Mouse (Mus musculus): ENCODE measurements around the gene Smg1. TPM values are rescaled to one million over a fixed set of nuclear protein-coding genes. Genes with fewer than 3 reads are reported as not detected.

Smg1 gene
- 10.7 and 11.3 TPM in 2 replicates for polyA plus RNA-seq (2015; fragmentation: Nextera tagmentation; extraction: Ambion mirVana)

DNA sequence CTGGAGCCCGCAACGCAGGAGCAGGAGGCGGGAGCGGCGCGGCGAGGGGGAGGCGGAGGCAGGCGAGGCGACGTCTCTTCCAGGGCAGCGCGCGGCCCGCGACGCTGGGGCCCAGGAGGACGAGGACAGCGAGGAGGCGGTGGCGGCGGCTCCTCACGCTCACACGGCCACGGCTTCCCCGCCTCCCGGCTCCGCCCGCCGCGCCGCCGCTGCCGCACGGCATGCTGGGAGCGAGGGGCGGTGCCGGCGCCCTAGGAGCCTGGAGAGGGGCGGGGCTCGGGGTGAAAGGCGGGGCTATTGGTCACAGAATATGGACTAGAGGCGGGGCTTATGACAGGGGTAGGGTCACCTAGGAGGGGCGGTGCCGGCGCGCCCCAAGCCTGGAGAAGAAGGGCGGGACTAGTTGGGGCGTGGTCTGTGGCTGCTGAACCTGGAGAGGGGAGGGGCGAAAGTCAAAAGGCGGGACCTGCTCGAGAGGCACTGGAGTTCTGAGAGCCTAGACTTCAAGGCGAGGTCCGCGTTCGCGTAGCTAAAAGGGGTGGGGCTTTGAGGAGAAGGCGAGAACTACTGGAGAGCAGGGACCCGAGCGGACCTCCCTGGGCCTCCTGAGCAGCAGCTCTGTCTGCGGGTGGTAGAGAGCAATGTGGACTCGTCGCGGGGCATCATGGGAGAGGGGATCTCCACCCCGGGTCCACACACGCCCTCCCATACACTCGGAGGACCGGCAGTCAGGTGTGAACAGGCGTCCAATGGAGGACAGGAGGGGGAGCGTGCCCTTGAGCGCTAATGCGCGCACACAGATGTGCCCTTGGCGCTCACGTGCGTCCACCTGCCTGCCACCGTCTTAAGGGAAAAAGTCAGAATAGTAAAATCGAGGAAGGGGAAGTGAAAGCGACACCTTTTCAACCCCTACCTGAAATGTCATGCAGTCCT is at the start of gene Smg1:
Smg1 (minus strand) TSS at position 218 of the 933 bp plus-strand sequence.
- Histone ChIP-seq H3K27me3 (ENCODE audit: insufficient read depth, low read length) (no peaks in the 10 kb centered on the region), H3K36me3 (ENCODE audit: insufficient read depth, low read length) (no peaks in the 10 kb centered on the region), H3K9ac (ENCODE audit: low read depth, low read length) (peak within 1 kb of the TSS; percentile 94), H3K4me1 (replicated peaks; ENCODE audit: insufficient read depth, low read length) (peaks cover 6% of the 10 kb centered on the region; the same call in 1 of the 2 replicates), H3K27ac (peak within 1 kb of the TSS; percentile 96), H3K4me3 (replicated peaks; ENCODE audit: low read depth, low read length) (peak within 1 kb of the TSS; percentile 91), H3K9me3 (replicated peaks; ENCODE audit: low read length) (no peaks in the 10 kb centered on the region), H3K4me2 (ENCODE audit: low read length) (peak within 1 kb of the TSS; percentile 72)
- TF ChIP-seq CTCF (IDR thresholded peaks at IDR 0.05; ENCODE audit: low read depth): no peak
- DNase-seq (ENCODE audit: low spot score) (peak; percentile 100), ATAC-seq (replicated peaks; ENCODE audit: low FRiP score, low read depth) (peak; percentile 96)
- WGBS: 1% methylated on average over 77 of the region's 79 CpGs

GRCm38 (mm10) chr7:118283186-118283585 is 39.7 kb upstream of the Smg1 start:
- Histone ChIP-seq H3K9me3 (replicated peaks; ENCODE audit: low read length) (no peaks in the 10 kb centered on the region), H3K36me3 (ENCODE audit: insufficient read depth, low read length) (no peaks in the 10 kb centered on the region), H3K4me1 (replicated peaks; ENCODE audit: insufficient read depth, low read length) (no peaks in the 10 kb centered on the region), H3K27me3 (ENCODE audit: insufficient read depth, low read length) (no peaks in the 10 kb centered on the region), H3K4me2 (ENCODE audit: low read length) (no peak overlapping the region), H3K9ac (ENCODE audit: low read depth, low read length) (no peak overlapping the region), H3K27ac (no peak overlapping the region), H3K4me3 (replicated peaks; ENCODE audit: low read depth, low read length) (no peak overlapping the region)
- ATAC-seq (replicated peaks; ENCODE audit: low FRiP score, low read depth) (no peak), DNase-seq (ENCODE audit: low spot score) (no peak)
- 71% methylated on average over 2 of the region's 2 CpGs for WGBS
- no peak for TF ChIP-seq CTCF (IDR thresholded peaks at IDR 0.05; ENCODE audit: low read depth)

DNA sequence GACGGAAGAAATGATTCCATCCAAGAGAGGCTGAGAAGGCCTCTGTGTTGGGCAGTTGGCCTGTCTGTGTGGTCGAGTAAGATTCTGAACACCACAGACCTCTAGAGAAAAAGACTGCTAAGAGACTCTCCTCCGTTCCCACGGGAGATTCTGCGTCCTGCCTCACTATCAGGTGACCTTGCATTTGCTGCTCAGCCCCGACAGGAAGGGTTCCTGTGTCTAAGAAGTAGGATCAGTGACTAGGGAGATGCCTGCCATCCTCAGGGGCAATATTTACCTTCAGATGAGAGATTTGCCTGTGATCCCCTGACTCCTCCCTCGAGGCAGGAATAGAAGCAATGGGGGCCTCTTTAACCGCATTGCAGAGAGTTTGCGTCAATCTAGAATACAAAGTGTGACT is 39.1 kb upstream of the Smg1 start:
- 65% methylated on average over 9 of the region's 9 CpGs for WGBS
- ATAC-seq (replicated peaks; ENCODE audit: low FRiP score, low read depth): no peak

DNA sequence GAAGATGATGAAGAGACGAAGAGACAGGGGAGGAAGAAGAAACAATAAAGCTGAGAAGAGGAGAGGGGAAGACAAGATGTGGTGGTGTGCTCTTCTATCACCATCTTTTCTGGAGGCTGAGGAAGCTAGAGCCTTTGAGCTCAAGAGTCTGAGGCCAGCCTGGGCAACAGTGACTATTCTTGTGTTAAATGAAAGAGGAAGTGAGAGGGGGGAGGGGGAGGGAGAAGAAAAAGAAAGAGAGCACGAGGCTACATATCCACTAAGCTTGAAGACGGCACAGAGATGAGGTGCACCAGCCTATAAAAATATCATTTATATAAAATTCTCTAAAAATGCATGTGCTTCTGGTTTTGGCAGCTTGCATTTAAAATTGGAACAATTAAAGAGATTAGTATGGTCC is 36.1 kb upstream of the Smg1 start:
- no peak for ATAC-seq (replicated peaks; ENCODE audit: low FRiP score, low read depth)
- Histone ChIP-seq H3K4me3 (replicated peaks; ENCODE audit: low read depth, low read length) (no peak overlapping the region), H3K9ac (ENCODE audit: low read depth, low read length) (no peak overlapping the region), H3K4me2 (ENCODE audit: low read length) (no peak overlapping the region), H3K27me3 (ENCODE audit: insufficient read depth, low read length) (no peaks in the 10 kb centered on the region), H3K9me3 (replicated peaks; ENCODE audit: low read length) (no peaks in the 10 kb centered on the region), H3K4me1 (replicated peaks; ENCODE audit: insufficient read depth, low read length) (no peaks in the 10 kb centered on the region), H3K36me3 (ENCODE audit: insufficient read depth, low read length) (no peaks in the 10 kb centered on the region), H3K27ac (no peak overlapping the region)
- 57% methylated on average over 3 of the region's 3 CpGs for WGBS
- no peak for DNase-seq (ENCODE audit: low spot score)
- no peak for TF ChIP-seq CTCF (IDR thresholded peaks at IDR 0.05; ENCODE audit: low read depth)

More for the DNA sequence above, 39.1 kb upstream of the Smg1 start:
- no peak for DNase-seq (ENCODE audit: low spot score)
- Histone ChIP-seq H3K27ac (no peak overlapping the region), H3K27me3 (ENCODE audit: insufficient read depth, low read length) (no peaks in the 10 kb centered on the region), H3K4me3 (replicated peaks; ENCODE audit: low read depth, low read length) (no peak overlapping the region), H3K9ac (ENCODE audit: low read depth, low read length) (no peak overlapping the region), H3K4me2 (ENCODE audit: low read length) (no peak overlapping the region), H3K9me3 (replicated peaks; ENCODE audit: low read length) (no peaks in the 10 kb centered on the region), H3K36me3 (ENCODE audit: insufficient read depth, low read length) (no peaks in the 10 kb centered on the region), H3K4me1 (replicated peaks; ENCODE audit: insufficient read depth, low read length) (no peaks in the 10 kb centered on the region)
- TF ChIP-seq CTCF (IDR thresholded peaks at IDR 0.05; ENCODE audit: low read depth): no peak

- peak overlapping the region; percentile 22; the same call in 1 of the 2 replicates for H3K4me3 ChIP-seq (replicated peaks; ENCODE audit: low read depth, low read length)
- H3K9ac ChIP-seq (ENCODE audit: low read depth, low read length): no peak overlapping the region
- no peak; the same call in 1 of the 2 replicates for ATAC-seq (replicated peaks; ENCODE audit: low FRiP score, low read depth)
- H3K9me3 ChIP-seq (replicated peaks; ENCODE audit: low read length): no peaks in the 10 kb centered on the region
- peak; percentile 73 for DNase-seq (ENCODE audit: low spot score)
- peak overlapping the region; percentile 31 for H3K27ac ChIP-seq
- H3K27me3 ChIP-seq (ENCODE audit: insufficient read depth, low read length): no peaks in the 10 kb centered on the region
- TF ChIP-seq CTCF (IDR thresholded peaks at IDR 0.05; ENCODE audit: low read depth): no peak
- WGBS: 36% methylated on average over 11 of the region's 11 CpGs
- H3K36me3 ChIP-seq (ENCODE audit: insufficient read depth, low read length): no peaks in the 10 kb centered on the region
- no peaks in the 10 kb centered on the region for H3K4me1 ChIP-seq (replicated peaks; ENCODE audit: insufficient read depth, low read length)
- H3K4me2 ChIP-seq (ENCODE audit: low read length): peak overlapping the region; percentile 46
Observed at GRCm38 (mm10) chr7:118277335-118277910, 34.0 kb upstream of the Smg1 start.

DNA sequence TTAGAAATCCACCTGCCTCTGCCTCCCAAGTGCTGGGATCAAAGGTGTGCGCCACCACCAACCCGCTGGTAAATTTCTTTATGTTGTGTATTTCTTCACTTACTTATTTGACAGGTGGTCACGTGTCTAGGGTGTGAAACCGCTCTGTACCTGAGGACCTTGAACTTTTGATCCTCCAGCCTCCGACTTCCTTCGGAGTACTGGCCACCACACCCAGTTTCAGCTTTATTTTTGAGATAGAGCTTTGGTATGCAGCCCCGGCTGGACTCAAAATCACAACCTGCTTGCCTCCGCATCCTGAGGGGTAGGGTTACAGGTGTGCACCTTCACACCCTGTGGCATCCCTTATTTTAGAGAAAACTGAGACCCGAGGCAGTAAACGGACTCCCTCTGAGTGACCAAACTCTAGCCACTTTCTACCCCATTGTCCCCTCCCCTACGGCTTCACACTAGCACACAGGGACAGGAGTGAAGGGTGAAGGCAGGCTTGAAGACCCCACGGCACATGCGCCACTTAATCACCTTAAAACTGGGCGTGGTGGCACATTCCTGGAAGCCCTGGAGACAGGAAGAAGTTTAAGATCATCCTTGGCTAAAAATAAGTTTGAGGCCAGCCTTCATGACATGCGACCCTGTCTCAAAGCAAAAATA is 33.3 kb upstream of the Smg1 start:
- 66% methylated on average over 15 of the region's 15 CpGs for WGBS
- Histone ChIP-seq H3K4me2 (ENCODE audit: low read length) (peak overlapping the region; percentile 46), H3K4me1 (replicated peaks; ENCODE audit: insufficient read depth, low read length) (no peaks in the 10 kb centered on the region), H3K27me3 (ENCODE audit: insufficient read depth, low read length) (no peaks in the 10 kb centered on the region), H3K4me3 (replicated peaks; ENCODE audit: low read depth, low read length) (0 out of 2 replicates have a peak overlapping the region, but pooled peaks have one; percentile 22), H3K9ac (ENCODE audit: low read depth, low read length) (no peak overlapping the region), H3K36me3 (ENCODE audit: insufficient read depth, low read length) (no peaks in the 10 kb centered on the region), H3K27ac (peak overlapping the region; percentile 31; the same call in 1 of the 2 replicates), H3K9me3 (replicated peaks; ENCODE audit: low read length) (no peaks in the 10 kb centered on the region)
- TF ChIP-seq CTCF (IDR thresholded peaks at IDR 0.05; ENCODE audit: low read depth): no peak
- DNase-seq (ENCODE audit: low spot score) (no peak), ATAC-seq (replicated peaks; ENCODE audit: low FRiP score, low read depth) (peak; percentile 40; the same call in 1 of the 2 replicates)

All from kidney, postnatal 0 days (tissue).